Mouse (Mus musculus): ENCODE data around the gene St6gal1. TPM values are rescaled to one million over a fixed set of nuclear protein-coding genes. Genes with fewer than 3 reads are reported as not detected.

The St6gal1 gene
- polyA plus RNA-seq, 1 experiment from 2014 or later: 15.1 TPM

DNA sequence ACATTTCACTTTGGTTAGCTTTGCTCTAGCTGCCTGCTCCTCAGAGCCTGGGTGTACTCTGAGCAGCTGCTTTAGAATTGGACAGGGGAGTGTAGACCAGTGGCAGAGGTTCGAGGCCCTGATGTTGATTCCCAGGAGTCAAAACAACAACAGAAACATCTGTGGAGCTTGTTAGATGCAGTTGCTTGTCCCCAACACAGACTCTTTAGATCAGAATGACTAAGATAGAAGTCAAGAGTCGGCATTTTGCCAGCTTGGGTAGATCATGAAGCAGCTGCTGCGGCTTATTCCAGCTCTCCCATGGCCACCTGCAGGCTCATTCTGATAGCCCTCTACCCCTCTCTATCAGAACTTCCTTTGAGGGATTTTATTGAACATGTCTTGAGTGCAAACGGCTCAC lies 84.5 kb downstream of the St6gal1 start:
- H3K27ac ChIP-seq (ENCODE audit: low read length): no peak overlapping the region
- no peak overlapping the region for H3K4me3 ChIP-seq (ENCODE audit: low read length)
- no peak overlapping the region for H3K4me2 ChIP-seq (ENCODE audit: low read depth, low read length)
- no peaks in the 10 kb centered on the region for H3K9me3 ChIP-seq (ENCODE audit: control insufficient read depth, low read length)
- H3K36me3 ChIP-seq (ENCODE audit: control insufficient read depth, insufficient read depth, low read length): no peaks in the 10 kb centered on the region
- H3K4me1 ChIP-seq (ENCODE audit: control insufficient read depth, insufficient read depth, low read length): peaks cover 8% of the 10 kb centered on the region
- ATAC-seq: no peak
- no peaks in the 10 kb centered on the region for H3K27me3 ChIP-seq (replicated peaks; ENCODE audit: control insufficient read depth, insufficient read depth, low read length)
- WGBS: 80% methylated on average over 4 of the region's 4 CpGs
- no peak overlapping the region for H3K9ac ChIP-seq (ENCODE audit: low read depth, low read length)

DNA sequence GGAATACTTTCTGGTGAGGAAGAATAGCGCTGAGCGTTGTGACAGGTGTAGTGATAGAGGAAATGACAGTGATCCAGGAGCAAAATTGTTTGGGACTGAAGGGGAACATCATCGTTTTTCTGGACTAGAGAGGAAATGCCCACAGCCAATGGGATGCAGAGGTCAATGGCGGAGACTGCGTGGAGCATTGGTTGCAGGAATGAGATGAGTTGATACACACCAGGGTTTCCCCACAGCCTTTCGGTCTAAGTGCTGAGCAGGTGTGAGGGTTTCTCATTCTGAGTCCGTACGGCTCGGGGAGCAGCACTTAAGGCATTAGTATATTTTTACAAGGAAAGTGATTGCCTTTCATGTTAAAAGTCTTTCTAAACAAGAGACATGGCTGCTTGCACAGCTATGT lies 88.1 kb downstream of the St6gal1 start:
- no peak overlapping the region for H3K27ac ChIP-seq (ENCODE audit: low read length)
- no peak overlapping the region for H3K4me2 ChIP-seq (ENCODE audit: low read depth, low read length)
- peaks cover 6% of the 10 kb centered on the region for H3K4me1 ChIP-seq (ENCODE audit: control insufficient read depth, insufficient read depth, low read length)
- WGBS: 93% methylated on average over 9 of the region's 9 CpGs
- no peaks in the 10 kb centered on the region for H3K9me3 ChIP-seq (ENCODE audit: control insufficient read depth, low read length)
- H3K9ac ChIP-seq (ENCODE audit: low read depth, low read length): no peak overlapping the region
- H3K36me3 ChIP-seq (ENCODE audit: control insufficient read depth, insufficient read depth, low read length): no peaks in the 10 kb centered on the region
- no peak for ATAC-seq
- no peaks in the 10 kb centered on the region for H3K27me3 ChIP-seq (replicated peaks; ENCODE audit: control insufficient read depth, insufficient read depth, low read length)
- H3K4me3 ChIP-seq (ENCODE audit: low read length): no peak overlapping the region

DNA sequence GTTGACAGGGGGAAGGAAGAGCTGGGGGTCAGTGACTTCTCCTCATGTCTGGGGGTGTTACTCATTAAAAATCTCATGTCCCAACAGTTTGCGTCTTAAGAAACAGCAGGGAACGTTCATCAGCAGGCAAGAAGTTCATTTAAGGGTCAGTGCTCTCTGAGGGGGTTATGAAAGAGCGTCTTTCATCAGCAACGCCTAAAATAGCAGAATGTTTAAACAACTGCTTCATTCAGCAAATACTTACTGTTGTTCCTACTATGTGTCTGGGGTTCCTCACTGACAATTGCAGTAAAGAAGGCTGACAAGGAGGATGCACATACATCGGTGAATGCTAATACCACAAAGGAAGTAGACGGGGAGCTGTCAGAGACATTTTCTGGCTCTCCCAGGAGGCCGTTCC lies 90.2 kb downstream of the St6gal1 start:
- 23% methylated on average over 7 of the region's 7 CpGs for WGBS
- Histone ChIP-seq H3K27me3 (replicated peaks; ENCODE audit: control insufficient read depth, insufficient read depth, low read length) (no peaks in the 10 kb centered on the region), H3K36me3 (ENCODE audit: control insufficient read depth, insufficient read depth, low read length) (0 out of 2 replicates have a peak, but pooled peaks cover 2% of the 10 kb centered on the region), H3K4me2 (ENCODE audit: low read depth, low read length) (no peak overlapping the region), H3K9me3 (ENCODE audit: control insufficient read depth, low read length) (no peaks in the 10 kb centered on the region), H3K9ac (ENCODE audit: low read depth, low read length) (no peak overlapping the region), H3K4me3 (ENCODE audit: low read length) (no peak overlapping the region), H3K27ac (ENCODE audit: low read length) (peak overlapping the region; percentile 69), H3K4me1 (ENCODE audit: control insufficient read depth, insufficient read depth, low read length) (peaks cover 3% of the 10 kb centered on the region)
- peak; percentile 54 for ATAC-seq

DNA sequence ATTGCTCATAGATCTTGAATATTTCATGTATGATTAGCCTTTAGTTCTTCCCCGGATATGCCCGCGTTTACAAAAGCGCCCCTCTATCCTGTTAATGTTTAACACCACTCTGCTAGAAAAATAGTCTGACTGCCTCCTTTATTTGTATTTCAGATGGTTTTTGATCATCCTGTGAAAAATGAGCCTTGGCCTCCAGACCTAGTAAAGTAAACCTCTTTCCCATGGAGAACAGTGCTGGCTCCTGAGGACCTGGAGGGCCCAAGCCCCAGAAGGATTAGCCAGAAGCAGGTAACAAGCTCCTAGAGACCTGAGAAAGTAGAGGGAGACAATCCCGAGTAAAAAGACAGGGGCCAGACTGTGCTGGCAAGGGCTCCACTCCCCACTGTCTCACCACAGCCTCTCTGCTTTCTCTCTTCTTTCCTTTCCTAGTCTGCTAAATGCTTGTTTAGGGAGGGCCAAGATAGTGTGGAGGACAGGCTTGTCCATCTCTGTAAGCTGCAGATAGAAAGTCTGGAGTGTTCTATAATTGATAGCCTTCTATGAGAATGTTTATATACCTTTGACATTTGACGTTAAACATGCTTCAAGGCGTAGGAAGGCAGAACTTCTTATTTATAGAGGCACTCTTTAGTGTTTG lies 93.0 kb downstream of the St6gal1 start:
- H3K36me3 ChIP-seq (ENCODE audit: control insufficient read depth, insufficient read depth, low read length): 0 out of 2 replicates have a peak, but pooled peaks cover 5% of the 10 kb centered on the region
- H3K9me3 ChIP-seq (ENCODE audit: control insufficient read depth, low read length): no peaks in the 10 kb centered on the region
- no peaks in the 10 kb centered on the region for H3K27me3 ChIP-seq (replicated peaks; ENCODE audit: control insufficient read depth, insufficient read depth, low read length)
- H3K27ac ChIP-seq (ENCODE audit: low read length): peak overlapping the region; percentile 76
- H3K4me3 ChIP-seq (ENCODE audit: low read length): no peak overlapping the region
- ATAC-seq: peak; percentile 78
- peaks cover 3% of the 10 kb centered on the region for H3K4me1 ChIP-seq (ENCODE audit: control insufficient read depth, insufficient read depth, low read length)
- WGBS: 23% methylated on average over 7 of the region's 7 CpGs
- H3K9ac ChIP-seq (ENCODE audit: low read depth, low read length): no peak overlapping the region
- 0 out of 2 replicates have a peak overlapping the region, but pooled peaks have one; percentile 17 for H3K4me2 ChIP-seq (ENCODE audit: low read depth, low read length)

DNA sequence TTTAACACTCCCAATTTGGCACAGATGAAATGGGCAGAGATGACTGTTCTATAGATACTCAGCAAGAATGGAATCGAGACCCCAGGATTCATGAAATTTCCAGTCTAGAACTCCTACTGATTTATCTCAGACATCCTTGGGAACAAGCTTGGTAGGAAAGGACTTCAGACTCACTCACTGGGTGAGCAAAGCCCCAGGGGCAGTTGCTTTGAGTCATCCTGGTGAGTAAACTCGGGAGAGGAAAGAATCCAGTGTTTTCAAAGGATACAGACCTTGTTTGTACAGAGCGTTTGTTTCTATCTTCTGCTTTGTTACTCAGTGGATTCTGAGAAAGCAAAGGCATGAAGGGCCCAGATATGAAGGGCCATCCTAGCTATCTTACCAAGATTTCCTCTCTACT lies 95.5 kb downstream of the St6gal1 start:
- Histone ChIP-seq H3K9ac (ENCODE audit: low read depth, low read length) (no peak overlapping the region), H3K27me3 (replicated peaks; ENCODE audit: control insufficient read depth, insufficient read depth, low read length) (no peaks in the 10 kb centered on the region), H3K9me3 (ENCODE audit: control insufficient read depth, low read length) (no peaks in the 10 kb centered on the region), H3K4me1 (ENCODE audit: control insufficient read depth, insufficient read depth, low read length) (peaks cover 6% of the 10 kb centered on the region), H3K36me3 (ENCODE audit: control insufficient read depth, insufficient read depth, low read length) (0 out of 2 replicates have a peak, but pooled peaks cover 5% of the 10 kb centered on the region), H3K4me2 (ENCODE audit: low read depth, low read length) (no peak overlapping the region), H3K27ac (ENCODE audit: low read length) (no peak overlapping the region), H3K4me3 (ENCODE audit: low read length) (no peak overlapping the region)
- ATAC-seq: no peak
- WGBS: 78% methylated on average over 3 of the region's 3 CpGs

DNA sequence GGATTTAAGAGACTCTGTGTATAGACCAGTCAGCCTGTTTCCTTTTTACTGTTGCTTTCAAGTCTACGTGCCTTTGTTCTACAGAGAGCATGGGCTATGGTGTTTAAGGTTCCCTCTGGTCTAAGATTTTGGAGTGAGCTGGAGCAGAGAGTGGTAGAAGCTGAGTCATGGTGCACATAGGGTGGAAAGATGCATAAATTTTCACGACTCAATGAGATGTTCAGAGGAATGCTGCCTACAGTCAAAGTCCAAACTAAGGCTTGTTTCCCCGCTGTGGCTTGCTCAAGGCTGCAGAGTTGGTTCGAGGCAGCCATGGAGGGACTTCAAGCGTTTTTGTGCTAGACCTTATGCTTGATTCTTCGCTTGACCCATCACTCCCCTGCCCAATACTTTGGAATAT lies 96.0 kb downstream of the St6gal1 start:
- no peaks in the 10 kb centered on the region for H3K9me3 ChIP-seq (ENCODE audit: control insufficient read depth, low read length)
- H3K27me3 ChIP-seq (replicated peaks; ENCODE audit: control insufficient read depth, insufficient read depth, low read length): no peaks in the 10 kb centered on the region
- 87% methylated on average over 6 of the region's 6 CpGs for WGBS
- H3K36me3 ChIP-seq (ENCODE audit: control insufficient read depth, insufficient read depth, low read length): 0 out of 2 replicates have a peak, but pooled peaks cover 5% of the 10 kb centered on the region
- peaks cover 8% of the 10 kb centered on the region for H3K4me1 ChIP-seq (ENCODE audit: control insufficient read depth, insufficient read depth, low read length)
- H3K27ac ChIP-seq (ENCODE audit: low read length): no peak overlapping the region
- no peak overlapping the region for H3K9ac ChIP-seq (ENCODE audit: low read depth, low read length)
- no peak overlapping the region for H3K4me3 ChIP-seq (ENCODE audit: low read length)
- ATAC-seq: no peak
- H3K4me2 ChIP-seq (ENCODE audit: low read depth, low read length): no peak overlapping the region

DNA sequence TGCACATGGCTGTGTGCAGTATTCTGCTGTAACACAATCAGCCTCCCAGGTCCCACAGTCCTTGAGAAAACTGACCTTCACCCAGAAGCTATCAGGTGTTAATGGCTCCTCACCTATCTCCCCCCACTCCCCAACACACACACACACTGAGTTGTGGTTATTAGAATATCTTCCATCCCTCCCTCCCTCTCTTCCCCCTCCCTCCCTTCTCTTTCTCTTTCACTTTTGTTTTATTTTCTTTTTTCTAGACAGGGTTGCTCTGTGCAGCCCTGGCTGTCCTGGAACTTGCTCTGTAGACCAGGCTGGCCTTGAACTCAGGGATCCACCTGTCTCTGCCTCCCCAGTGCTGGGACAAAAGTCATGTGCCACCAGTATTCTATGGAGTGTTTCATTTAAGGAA lies 97.9 kb downstream of the St6gal1 start:
- no peak for ATAC-seq
- no peak overlapping the region for H3K4me2 ChIP-seq (ENCODE audit: low read depth, low read length)
- no peak overlapping the region for H3K4me3 ChIP-seq (ENCODE audit: low read length)
- H3K4me1 ChIP-seq (ENCODE audit: control insufficient read depth, insufficient read depth, low read length): peaks cover 7% of the 10 kb centered on the region
- H3K36me3 ChIP-seq (ENCODE audit: control insufficient read depth, insufficient read depth, low read length): 0 out of 2 replicates have a peak, but pooled peaks cover 5% of the 10 kb centered on the region
- H3K27me3 ChIP-seq (replicated peaks; ENCODE audit: control insufficient read depth, insufficient read depth, low read length): no peaks in the 10 kb centered on the region
- no peak overlapping the region for H3K9ac ChIP-seq (ENCODE audit: low read depth, low read length)
- no peaks in the 10 kb centered on the region for H3K9me3 ChIP-seq (ENCODE audit: control insufficient read depth, low read length)
- no peak overlapping the region for H3K27ac ChIP-seq (ENCODE audit: low read length)

DNA sequence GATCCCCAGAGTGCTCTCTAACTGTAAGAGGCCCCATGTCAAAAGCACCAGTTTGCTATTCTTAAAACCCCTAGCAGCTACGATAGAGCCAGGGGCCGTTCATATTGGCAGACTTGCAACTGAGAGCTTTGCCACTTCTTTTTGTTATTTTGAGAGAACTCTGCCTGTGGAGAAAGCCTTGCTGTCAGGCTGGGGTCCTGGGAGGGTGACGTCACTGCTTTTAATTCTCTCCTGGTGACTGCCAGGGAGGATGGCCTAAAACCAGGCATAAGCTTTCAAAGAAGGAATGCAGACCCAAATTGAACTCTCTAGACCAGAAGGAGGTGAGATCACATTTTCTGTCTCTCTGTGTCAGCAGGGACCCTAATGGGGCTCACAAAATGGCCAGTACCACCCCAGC lies 99.4 kb downstream of the St6gal1 start:
- WGBS: 57% methylated on average over 3 of the region's 3 CpGs

DNA sequence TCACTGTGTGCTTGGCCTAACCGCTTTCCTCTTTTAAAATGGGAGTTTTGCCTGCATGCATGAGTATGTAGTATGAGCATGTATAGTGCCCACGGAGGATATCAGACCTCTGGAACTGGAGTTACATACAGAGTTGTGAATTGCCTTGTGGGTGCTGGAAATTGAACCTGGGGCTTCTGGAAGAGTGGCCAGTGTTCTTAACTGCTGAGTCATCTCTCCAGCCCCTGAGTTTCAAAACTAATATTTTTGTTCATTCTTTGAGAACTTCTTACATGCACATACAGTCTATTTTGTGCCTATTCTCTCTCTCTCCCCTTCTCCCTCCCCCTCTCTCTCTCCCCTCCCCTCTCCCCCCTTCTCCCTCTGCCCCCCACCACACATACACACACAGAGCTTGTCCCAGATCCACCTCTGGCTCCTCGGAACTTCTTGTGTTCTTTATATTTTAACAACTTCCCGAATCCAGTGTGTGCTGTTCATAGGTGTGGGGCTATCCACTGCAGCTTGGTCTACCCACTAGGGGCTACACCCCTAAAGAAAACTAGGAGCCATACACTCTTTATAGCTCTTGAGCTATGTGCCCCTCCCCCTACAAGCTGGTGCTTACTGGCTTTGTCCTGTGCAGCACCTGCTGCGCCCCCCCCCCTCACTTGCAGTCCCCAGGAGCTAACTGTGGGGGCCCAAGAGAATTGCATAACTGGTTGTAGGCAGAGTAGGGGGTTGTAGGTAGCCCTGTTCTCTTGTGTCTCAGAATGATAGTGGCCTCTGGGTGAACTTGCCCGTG lies 100.5 kb downstream of the St6gal1 start:
- H3K4me3 ChIP-seq (ENCODE audit: low read length): no peak overlapping the region
- no peaks in the 10 kb centered on the region for H3K9me3 ChIP-seq (ENCODE audit: control insufficient read depth, low read length)
- no peak overlapping the region for H3K9ac ChIP-seq (ENCODE audit: low read depth, low read length)
- WGBS: 67% methylated on average over 6 of the region's 6 CpGs
- no peak overlapping the region for H3K4me2 ChIP-seq (ENCODE audit: low read depth, low read length)
- no peaks in the 10 kb centered on the region for H3K27me3 ChIP-seq (replicated peaks; ENCODE audit: control insufficient read depth, insufficient read depth, low read length)
- 0 out of 2 replicates have a peak, but pooled peaks cover 3% of the 10 kb centered on the region for H3K36me3 ChIP-seq (ENCODE audit: control insufficient read depth, insufficient read depth, low read length)
- H3K27ac ChIP-seq (ENCODE audit: low read length): no peak overlapping the region
- H3K4me1 ChIP-seq (ENCODE audit: control insufficient read depth, insufficient read depth, low read length): peaks cover 6% of the 10 kb centered on the region; the same call in 1 of the 2 replicates
- peak; percentile 54 for ATAC-seq

More for the DNA sequence above, 99.4 kb downstream of the St6gal1 start:
- peaks cover 6% of the 10 kb centered on the region; the same call in 1 of the 2 replicates for H3K4me1 ChIP-seq (ENCODE audit: control insufficient read depth, insufficient read depth, low read length)
- no peaks in the 10 kb centered on the region for H3K9me3 ChIP-seq (ENCODE audit: control insufficient read depth, low read length)
- H3K36me3 ChIP-seq (ENCODE audit: control insufficient read depth, insufficient read depth, low read length): 0 out of 2 replicates have a peak, but pooled peaks cover 4% of the 10 kb centered on the region
- H3K4me3 ChIP-seq (ENCODE audit: low read length): no peak overlapping the region
- no peaks in the 10 kb centered on the region for H3K27me3 ChIP-seq (replicated peaks; ENCODE audit: control insufficient read depth, insufficient read depth, low read length)
- H3K4me2 ChIP-seq (ENCODE audit: low read depth, low read length): no peak overlapping the region
- no peak overlapping the region for H3K27ac ChIP-seq (ENCODE audit: low read length)
- ATAC-seq: no peak
- no peak overlapping the region for H3K9ac ChIP-seq (ENCODE audit: low read depth, low read length)

All from intestine, embryonic 16.5 days (tissue).